Mouse (Mus musculus): ENCODE measurements around the gene Pex19. TPM values are rescaled to one million over a fixed set of nuclear protein-coding genes. Genes with fewer than 3 reads are reported as not detected.

The Pex19 gene
- total RNA-seq, 2 experiments from 2014 or later = 105 to 108 TPM

- intact Hi-C loops (cut with DNase I) = no loop called here
- DNase-seq (ENCODE audit: low spot score in 2 of 2) = peak; percentile 49 to 66
Observed at GRCm38 (mm10) chr1:172129108-172129507, 2.6 kb downstream of the Pex19 start.

- no peak for DNase-seq (ENCODE audit: low spot score in 2 of 2)
- intact Hi-C loops (cut with DNase I) = no loop called here
Observed at GRCm38 (mm10) chr1:172129780-172130179, 3.2 kb downstream of the Pex19 start.

DNA sequence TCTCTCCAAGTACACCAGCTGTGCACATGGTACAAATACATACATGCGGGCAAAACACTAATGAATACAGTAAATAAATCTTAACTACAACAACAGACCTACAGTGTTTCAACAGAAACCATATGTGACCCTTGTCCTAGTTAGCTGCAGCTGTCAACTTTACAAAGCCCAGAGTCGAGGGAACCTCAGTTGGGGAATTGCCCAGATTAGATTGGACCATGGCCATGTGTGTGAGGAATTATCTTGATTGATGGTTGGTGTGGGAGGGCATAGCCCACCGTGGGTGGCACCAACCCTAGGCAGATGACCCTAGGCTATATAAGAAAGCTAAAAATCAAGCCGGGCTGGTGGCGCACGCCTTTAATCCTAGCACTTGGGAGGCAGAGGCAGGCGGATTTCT lies 5.8 kb downstream of the Pex19 start:
- no peak for DNase-seq (ENCODE audit: low spot score in 2 of 2)
- intact Hi-C loops (cut with DNase I) = no loop called here

DNA sequence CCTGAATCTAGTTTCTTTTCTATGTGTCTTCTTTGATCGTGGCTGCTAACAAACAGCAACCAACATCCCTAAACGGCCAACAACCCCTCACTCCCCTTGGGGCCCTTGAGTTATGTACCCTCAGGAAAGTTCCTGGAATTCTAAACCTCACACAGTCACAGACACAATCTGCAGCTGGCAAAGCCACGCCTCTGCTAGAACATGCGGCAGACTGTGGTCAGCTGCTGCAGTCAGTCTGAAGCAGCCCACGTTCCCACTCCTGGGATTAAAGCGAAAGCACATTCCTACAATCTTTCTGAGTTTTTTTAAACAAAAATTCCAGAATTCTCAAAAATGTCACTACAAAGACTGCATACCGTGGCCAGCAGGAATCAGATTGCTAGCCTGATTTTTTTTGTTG lies 7.0 kb downstream of the Pex19 start:
- no peak for DNase-seq (ENCODE audit: low spot score in 2 of 2)
- intact Hi-C loops (cut with DNase I) = no loop called here

DNA sequence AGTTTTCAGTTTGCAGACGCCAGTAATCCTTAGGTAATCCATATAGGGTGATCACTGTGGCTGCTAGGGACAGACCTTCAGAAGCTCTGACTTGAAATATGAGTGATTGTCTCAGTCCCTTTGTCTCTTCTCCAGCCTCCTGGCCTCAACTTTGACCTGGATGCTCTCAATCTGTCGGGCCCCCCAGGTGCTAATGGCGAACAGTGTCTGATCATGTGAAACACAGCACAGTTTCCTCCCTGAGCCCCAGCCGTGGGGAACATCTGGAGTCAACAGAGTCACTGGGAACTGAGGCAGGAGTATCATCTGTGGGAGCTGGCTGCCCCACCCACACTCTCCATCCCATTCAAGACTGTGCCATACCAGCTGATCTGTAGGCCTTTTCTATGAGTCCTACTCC lies 7.5 kb downstream of the Pex19 start:
- DNase-seq (ENCODE audit: low spot score in 2 of 2) = no peak
- intact Hi-C loops (cut with DNase I) = no loop called here

DNA sequence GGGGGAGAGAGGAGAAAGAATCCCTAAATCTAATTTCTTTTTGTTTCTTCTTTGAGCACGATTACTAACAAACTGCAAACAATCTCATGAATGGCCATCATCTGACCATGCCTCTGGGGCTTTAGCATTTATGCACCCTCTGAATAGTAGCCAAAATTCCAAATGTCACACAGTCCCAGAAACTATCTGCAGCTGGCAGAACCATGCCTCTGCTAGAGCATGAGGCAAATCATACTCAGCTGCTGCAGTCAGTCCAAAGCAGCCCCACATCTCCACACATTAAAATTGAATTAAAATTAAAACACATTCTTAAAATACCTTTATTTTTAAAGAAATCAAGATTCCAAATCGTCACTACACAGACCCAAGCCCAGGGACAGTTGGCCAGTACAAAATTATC lies 13.6 kb downstream of the Pex19 start:
- intact Hi-C loops (cut with DNase I) = no loop called here
- no peak for DNase-seq (ENCODE audit: low spot score in 2 of 2)

DNA sequence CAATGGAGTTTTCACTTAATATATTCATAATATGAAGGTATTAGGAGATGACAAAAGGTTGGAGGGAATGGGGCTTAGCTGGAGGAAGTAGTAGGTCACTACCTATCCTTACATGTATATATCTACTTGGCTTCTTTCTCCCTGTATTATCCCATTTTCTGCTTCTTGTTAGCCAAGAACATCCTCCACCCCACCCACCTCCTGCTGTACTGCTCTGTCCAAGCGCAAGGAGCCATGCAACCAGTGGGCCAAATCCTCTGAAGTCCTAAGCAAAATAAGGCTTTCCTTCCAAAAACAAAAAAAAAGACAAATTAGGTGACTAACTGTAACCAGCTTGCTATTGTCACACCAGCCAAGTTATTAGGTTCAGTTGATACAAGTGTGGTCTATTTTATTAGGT lies 14.3 kb downstream of the Pex19 start:
- intact Hi-C loops (cut with DNase I) = no loop called here
- DNase-seq (ENCODE audit: low spot score in 2 of 2) = no peak

DNA sequence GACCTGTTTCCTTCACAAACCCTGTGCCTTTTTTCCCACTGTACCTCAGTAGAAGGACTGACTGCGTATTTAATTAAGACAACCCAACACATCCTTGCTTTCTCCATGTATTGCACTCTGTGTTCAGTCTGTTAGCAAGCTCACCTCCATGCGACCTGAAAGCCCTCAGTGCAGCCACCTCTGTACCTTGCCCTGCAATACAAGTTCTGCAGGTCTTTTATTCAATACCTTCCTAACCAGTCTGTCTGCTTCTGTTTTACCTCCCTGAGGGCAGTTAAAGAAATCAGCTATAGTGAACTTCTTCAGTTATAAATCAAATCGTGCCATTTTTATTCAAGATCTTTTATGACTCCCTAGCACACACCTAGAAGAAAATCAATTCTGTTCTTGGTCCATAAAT lies 15.0 kb downstream of the Pex19 start:
- DNase-seq (ENCODE audit: low spot score in 2 of 2) = no peak
- intact Hi-C loops (cut with DNase I) = no loop called here

DNA sequence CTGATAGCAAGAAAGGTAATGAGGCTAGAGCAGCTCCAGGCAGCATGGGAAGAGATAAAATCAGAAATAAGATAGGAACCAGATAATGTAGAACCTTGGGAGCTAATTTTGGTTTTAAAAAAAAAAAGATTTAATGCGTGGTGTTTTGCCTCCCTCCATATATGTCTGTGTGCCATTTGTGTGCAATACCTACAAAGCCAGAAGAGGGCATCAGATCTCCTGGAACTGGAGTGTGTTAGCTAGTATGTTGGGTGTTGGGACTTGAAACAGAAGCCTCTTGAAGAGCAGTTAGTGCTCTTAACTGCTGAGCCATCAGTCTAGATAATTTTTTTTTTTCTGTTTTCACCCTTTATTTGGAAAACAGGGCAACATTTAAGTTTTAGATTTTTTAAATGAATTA lies 17.0 kb downstream of the Pex19 start:
- DNase-seq (ENCODE audit: low spot score in 2 of 2) = peak; percentile 77 to 88
- intact Hi-C loops (cut with DNase I) = no loop called here

DNA sequence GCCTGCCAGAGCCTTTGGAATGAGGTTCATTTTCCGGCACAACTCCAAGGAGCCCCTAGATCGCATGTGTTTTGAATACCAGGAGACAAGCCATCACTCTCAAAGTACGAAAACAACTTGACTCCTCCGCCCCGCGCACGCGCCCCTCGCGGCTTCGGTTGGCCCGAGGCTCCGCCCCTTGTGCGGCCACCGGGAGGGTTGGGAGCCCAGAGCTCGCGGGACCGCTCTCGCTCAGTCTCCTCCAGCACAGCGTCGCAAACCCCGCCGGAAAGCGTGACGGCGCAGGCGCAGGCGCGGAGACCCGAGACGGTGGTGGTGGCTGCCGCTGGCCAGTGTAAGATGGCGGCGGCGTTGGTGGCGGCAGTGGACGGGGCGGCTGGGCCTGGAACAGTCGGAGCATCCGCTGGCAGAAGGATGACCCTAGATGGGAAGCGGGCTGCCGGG lies 21.3 kb downstream of the Pex19 start, which contains the start of gene Dcaf8:
Dcaf8 (plus strand) TSS at position 250 of the 444 bp plus-strand sequence.
- intact Hi-C loops (cut with DNase I) = loop anchor here (5.0 kb wide), 2 partner anchors 69 to 164 kb away; partner anchors contain the start of gene Casq1
- DNase-seq (ENCODE audit: low spot score in 2 of 2) = peak; percentile 95

GRCm38 (mm10) chr1:172148279-172148954 lies 21.9 kb downstream of the Pex19 start:
- intact Hi-C loops (cut with DNase I) = loop anchor here (5.0 kb wide), 2 partner anchors 69 to 164 kb away; partner anchors contain the start of gene Casq1
- peak; percentile 26 to 35 for DNase-seq (ENCODE audit: low spot score in 2 of 2)

DNA sequence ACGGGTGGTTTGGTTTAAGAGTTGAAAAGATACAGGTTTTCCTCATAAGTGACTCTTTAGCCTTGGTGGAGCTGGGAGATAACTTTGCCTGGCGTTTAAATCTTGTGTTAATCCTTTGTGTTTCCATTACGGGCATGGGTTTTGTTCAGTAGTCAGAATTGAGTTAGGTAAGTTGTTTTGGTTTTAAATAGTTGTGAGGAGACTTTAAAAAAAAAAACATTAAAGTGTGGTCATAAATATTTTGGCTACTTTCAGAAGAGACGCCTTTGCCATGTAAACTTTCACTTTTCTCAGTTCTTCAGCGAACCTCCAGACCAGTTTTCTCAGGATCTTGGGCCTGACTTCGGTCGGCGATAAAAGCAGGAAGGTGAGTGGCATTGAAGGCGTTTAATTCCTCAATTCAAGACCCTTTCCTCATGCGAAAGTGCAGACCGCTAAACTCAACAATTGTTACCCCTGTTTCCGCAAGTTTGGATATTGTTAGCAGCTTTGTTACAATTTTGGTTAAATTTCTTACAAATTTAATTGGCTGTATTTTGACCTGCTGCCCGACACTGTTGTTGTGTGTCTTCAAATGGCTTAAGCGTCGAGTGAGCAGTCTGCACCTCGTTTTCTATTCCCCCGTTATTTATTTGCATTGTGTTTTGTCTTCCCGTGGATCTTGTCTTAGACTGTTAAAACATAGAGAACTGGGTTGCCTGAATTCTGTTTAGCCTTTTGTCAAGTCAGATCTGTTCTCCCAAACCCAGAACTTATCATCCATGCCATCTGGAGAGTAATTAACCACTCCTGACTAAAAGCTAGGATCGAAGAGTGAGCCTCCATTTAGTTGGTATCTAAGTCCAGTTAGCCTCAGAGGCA lies 22.6 kb downstream of the Pex19 start:
- intact Hi-C loops (cut with DNase I) = loop anchor here (5.0 kb wide), 2 partner anchors 68 to 163 kb away; partner anchors contain the start of gene Casq1
- no peak for DNase-seq (ENCODE audit: low spot score in 2 of 2)

GRCm38 (mm10) chr1:172154536-172154935 lies 28.0 kb downstream of the Pex19 start:
- no peak for DNase-seq (ENCODE audit: low spot score in 2 of 2)
- intact Hi-C loops (cut with DNase I) = no loop called here

- intact Hi-C loops (cut with DNase I) = no loop called here
- no peak for DNase-seq (ENCODE audit: low spot score in 2 of 2)
Observed at GRCm38 (mm10) chr1:172155518-172155917, 29.0 kb downstream of the Pex19 start.

DNA sequence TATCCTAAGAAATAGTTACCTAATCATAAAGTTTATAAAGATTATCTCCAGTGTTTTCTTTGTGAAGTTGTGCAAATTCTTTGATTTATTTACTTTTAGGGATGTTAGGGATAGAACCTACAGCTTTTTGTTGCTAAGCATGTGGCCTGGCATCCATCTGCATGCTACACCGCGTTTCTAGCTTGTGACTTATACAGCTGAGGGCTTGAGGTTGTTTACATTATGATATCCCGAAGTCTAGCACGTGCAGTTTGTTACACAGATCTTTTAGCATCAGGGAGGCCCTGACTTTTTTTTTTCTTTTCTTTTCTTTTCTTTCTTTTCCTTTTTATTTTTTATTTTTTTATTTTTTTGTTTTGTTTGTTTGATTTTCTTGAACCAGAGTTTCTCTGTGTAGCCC lies 33.4 kb downstream of the Pex19 start:
- no peak for DNase-seq (ENCODE audit: low spot score in 2 of 2)
- intact Hi-C loops (cut with DNase I) = no loop called here

- intact Hi-C loops (cut with DNase I) = no loop called here
Observed at GRCm38 (mm10) chr1:172160508-172160907, 34.0 kb downstream of the Pex19 start.

DNA sequence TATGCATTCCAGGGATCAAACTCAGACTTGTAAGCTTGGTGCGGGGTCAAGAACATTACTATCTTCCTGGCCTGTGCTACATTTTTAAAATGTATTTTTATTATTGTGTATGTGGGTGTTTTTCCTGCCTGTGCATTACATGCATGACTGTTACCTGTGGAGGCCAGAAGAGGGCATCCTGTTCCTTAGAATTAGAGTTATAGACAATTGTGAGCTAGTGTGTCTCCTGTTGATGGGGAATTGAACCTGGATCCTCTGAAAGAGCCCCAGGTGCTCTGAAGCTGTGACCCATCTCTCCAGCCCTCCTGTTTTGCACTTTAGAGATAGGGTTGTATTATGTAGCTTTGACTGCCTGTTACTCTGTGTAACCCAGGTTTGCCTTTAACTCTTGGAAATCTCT lies 35.5 kb downstream of the Pex19 start:
- DNase-seq (ENCODE audit: low spot score in 2 of 2) = peak; percentile 42 to 43
- intact Hi-C loops (cut with DNase I) = no loop called here

More at GRCm38 (mm10) chr1:172160508-172160907, 34.0 kb downstream of the Pex19 start:
- no peak for DNase-seq (ENCODE audit: low spot score in 2 of 2)

DNA sequence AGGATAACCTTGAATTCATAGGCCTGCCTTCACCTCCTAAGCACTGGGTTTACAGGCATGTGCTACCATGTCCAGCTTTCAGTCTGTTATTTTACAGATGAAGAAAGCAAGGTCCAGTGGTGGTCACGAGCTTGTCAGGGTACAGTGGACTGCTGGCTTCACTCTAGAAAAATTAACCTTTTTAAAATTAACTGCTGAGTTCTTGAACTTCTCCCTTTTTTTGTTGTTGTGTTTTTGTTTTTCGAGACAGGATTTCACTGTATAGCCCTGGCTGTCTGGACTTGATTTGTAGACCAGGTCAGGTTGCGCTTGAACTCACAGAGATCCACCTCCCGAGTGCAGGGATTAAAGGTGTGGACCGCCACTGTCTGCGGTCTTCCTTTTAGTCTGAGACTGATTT lies 36.4 kb downstream of the Pex19 start:
- no peak for DNase-seq (ENCODE audit: low spot score in 2 of 2)
- intact Hi-C loops (cut with DNase I) = no loop called here

DNA sequence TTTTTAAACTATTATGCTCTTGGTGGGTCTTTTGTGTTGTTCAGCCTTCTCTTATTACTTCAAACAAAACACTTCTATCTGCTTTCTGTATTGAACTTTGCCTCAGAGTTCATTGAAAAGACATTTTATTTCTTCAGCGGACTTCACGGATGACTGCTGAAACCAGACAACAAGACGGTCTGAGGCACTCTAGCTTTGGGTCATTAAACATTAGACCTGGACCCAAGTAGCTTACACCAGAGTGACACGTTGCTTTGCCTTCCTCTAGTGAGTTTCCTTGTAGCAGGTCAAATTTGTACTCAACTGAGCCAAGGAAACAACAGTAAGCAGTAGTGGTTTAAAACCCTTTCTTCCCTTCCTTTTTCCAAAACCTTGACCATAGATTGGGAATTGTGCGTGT lies 41.4 kb downstream of the Pex19 start:
- no peak for DNase-seq (ENCODE audit: low spot score in 2 of 2)
- intact Hi-C loops (cut with DNase I) = no loop called here

- DNase-seq (ENCODE audit: low spot score in 2 of 2) = no peak
- intact Hi-C loops (cut with DNase I) = no loop called here
Observed at GRCm38 (mm10) chr1:172169809-172170208, 43.3 kb downstream of the Pex19 start.

GRCm38 (mm10) chr1:172172381-172172780 lies 45.8 kb downstream of the Pex19 start:
- DNase-seq (ENCODE audit: low spot score in 2 of 2) = no peak
- intact Hi-C loops (cut with DNase I) = no loop called here

Data from left cerebral cortex, postnatal 14 days (tissue).